Mouse (Mus musculus): Measurements from ENCODE around the gene Rasa3. TPM values are rescaled to one million over a fixed set of nuclear protein-coding genes. Genes with fewer than 3 reads are reported as not detected.

Rasa3 gene
- polyA plus RNA-seq, 1 experiment from 2014 or later = 27.4 TPM

DNA sequence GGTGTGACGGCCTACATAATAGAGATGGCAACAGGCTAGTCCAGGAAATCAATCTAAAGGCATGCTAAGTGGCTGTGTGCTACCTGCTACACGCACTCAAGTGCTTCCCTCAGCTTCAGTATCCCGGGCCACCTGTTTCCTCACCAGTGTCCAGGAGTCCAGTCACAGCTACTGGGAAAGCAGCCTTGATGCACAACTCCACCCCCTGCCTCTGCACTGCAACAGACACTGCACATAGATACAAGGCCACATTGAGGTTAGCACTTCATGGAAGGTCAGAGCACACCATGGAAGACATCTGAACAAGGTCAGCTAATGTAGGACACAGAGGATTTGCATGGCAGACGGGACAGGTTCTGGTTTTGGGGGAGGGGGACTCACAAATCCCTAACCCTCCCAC lies 11.9 kb downstream of the Rasa3 start:
- 67% methylated on average over 4 of the region's 4 CpGs for WGBS
- Histone ChIP-seq H3K4me3 (ENCODE audit: low read length) (no peak overlapping the region), H3K4me2 (ENCODE audit: low read depth, low read length) (peak overlapping the region; percentile 16), H3K27ac (ENCODE audit: low read length) (peak overlapping the region; percentile 70), H3K9ac (ENCODE audit: low read length) (peak overlapping the region; percentile 38; the same call in 1 of the 2 replicates), H3K36me3 (ENCODE audit: control insufficient read depth, insufficient read depth) (no peaks in the 10 kb centered on the region), H3K4me1 (ENCODE audit: control insufficient read depth, insufficient read depth, low read length) (peaks cover 53% of the 10 kb centered on the region), H3K9me3 (replicated peaks; ENCODE audit: control insufficient read depth, low read length) (no peaks in the 10 kb centered on the region), H3K27me3 (ENCODE audit: control insufficient read depth, insufficient read depth, low read length) (no peaks in the 10 kb centered on the region)
- no peak for ATAC-seq (replicated peaks; ENCODE audit: extremely low read depth, insufficient read depth, low FRiP score)

DNA sequence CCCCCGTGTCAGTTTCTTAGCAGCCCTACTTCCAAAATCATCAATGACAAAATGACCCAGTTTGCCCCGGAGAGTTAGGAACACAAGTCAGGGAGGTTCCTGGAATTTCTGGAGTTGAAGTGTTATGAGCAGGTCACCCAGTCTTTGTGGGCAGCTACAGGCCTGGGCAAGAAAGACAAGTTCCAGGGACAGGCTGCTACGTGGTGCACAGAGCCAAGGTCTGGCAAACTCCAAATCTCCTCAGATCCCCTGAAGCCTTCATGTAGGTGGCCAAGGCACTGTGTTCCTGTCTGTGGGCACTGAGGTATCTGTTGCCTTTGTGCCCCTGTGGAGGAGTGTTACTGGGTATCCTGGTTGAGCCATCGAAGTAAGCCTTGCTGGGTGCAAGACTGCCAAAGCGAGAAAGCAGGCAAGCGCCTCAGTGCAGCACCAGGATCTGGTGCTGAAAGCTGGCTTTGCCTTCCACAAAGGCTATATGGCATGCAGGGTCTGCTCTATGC lies 12.6 kb downstream of the Rasa3 start:
- Histone ChIP-seq H3K36me3 (ENCODE audit: control insufficient read depth, insufficient read depth) (no peaks in the 10 kb centered on the region), H3K4me2 (ENCODE audit: low read depth, low read length) (no peak overlapping the region), H3K27ac (ENCODE audit: low read length) (no peak overlapping the region), H3K4me1 (ENCODE audit: control insufficient read depth, insufficient read depth, low read length) (peaks cover 57% of the 10 kb centered on the region), H3K27me3 (ENCODE audit: control insufficient read depth, insufficient read depth, low read length) (no peaks in the 10 kb centered on the region), H3K9me3 (replicated peaks; ENCODE audit: control insufficient read depth, low read length) (no peaks in the 10 kb centered on the region), H3K9ac (ENCODE audit: low read length) (no peak overlapping the region), H3K4me3 (ENCODE audit: low read length) (no peak overlapping the region)
- no peak for ATAC-seq (replicated peaks; ENCODE audit: extremely low read depth, insufficient read depth, low FRiP score)
- WGBS = 76% methylated on average over 6 of the region's 6 CpGs

DNA sequence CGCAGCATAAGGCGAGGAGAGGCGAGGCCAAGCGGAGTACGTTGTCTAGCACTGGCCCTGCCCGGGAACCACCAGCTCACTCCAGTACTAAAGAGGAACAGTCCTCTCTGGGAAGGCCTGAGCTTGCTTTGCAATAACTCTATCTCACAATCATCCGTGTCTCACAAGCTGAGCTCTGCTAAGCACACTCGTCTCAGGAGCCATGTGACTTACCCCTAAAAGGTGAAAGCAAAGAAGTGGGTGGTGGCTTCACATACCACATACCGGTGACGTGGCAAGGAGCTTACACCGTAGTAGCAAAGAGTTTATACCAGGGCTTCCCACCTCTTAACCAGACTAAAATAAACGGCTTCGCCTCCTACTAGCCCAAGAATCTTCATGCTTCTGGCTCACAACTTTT lies 17.1 kb downstream of the Rasa3 start:
- H3K9ac ChIP-seq (ENCODE audit: low read length) = no peak overlapping the region
- WGBS = 68% methylated on average over 13 of the region's 13 CpGs

DNA sequence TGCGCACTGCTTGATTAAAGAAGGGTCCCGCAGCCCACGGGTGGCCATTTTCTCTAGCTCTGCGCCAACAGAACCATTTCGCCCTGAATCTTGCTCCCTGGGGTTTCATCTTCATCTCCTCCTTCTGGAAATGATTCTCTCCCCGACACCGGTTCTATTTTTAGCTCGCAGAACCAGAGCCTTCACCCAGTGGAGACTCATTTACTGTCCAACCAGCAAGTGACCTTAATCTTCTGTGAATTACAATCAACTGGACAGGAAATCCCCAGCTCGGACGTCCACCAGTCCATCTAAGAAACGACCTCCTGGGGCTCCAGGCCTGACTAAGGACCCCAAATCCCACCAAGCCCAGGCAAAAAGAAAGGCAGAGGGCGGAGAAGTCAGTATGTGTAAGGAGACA lies 19.9 kb downstream of the Rasa3 start:
- Histone ChIP-seq H3K4me1 (ENCODE audit: control insufficient read depth, insufficient read depth, low read length) (peaks cover 22% of the 10 kb centered on the region), H3K9me3 (replicated peaks; ENCODE audit: control insufficient read depth, low read length) (no peaks in the 10 kb centered on the region), H3K9ac (ENCODE audit: low read length) (no peak overlapping the region), H3K4me3 (ENCODE audit: low read length) (no peak overlapping the region), H3K27me3 (ENCODE audit: control insufficient read depth, insufficient read depth, low read length) (no peaks in the 10 kb centered on the region), H3K4me2 (ENCODE audit: low read depth, low read length) (no peak overlapping the region), H3K27ac (ENCODE audit: low read length) (no peak overlapping the region), H3K36me3 (ENCODE audit: control insufficient read depth, insufficient read depth) (no peaks in the 10 kb centered on the region)
- no peak for ATAC-seq (replicated peaks; ENCODE audit: extremely low read depth, insufficient read depth, low FRiP score)
- WGBS = 56% methylated on average over 12 of the region's 12 CpGs

More for the DNA sequence above, 17.1 kb downstream of the Rasa3 start:
- H3K9me3 ChIP-seq (replicated peaks; ENCODE audit: control insufficient read depth, low read length) = no peaks in the 10 kb centered on the region
- H3K4me2 ChIP-seq (ENCODE audit: low read depth, low read length) = no peak overlapping the region
- no peak overlapping the region for H3K4me3 ChIP-seq (ENCODE audit: low read length)
- peaks cover 29% of the 10 kb centered on the region for H3K4me1 ChIP-seq (ENCODE audit: control insufficient read depth, insufficient read depth, low read length)
- ATAC-seq (replicated peaks; ENCODE audit: extremely low read depth, insufficient read depth, low FRiP score) = no peak
- no peak overlapping the region; the same call in 1 of the 2 replicates for H3K27ac ChIP-seq (ENCODE audit: low read length)
- H3K36me3 ChIP-seq (ENCODE audit: control insufficient read depth, insufficient read depth) = no peaks in the 10 kb centered on the region
- no peaks in the 10 kb centered on the region for H3K27me3 ChIP-seq (ENCODE audit: control insufficient read depth, insufficient read depth, low read length)

DNA sequence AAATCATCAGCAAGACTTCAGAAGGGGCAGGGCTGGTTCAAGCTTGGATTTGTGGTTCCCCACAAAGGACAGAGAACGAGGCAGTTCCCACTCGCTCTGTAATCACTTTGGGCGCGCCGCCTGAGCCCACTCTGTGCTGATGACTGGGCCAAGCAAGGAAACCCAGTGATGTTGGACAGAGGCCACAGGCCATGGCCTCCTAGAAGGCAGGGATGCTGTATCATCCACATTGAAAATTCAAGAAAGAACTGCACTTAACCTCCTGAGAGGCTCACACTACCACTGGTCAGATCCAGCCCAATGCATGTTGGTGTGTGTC lies 22.4 kb downstream of the Rasa3 start:
- ATAC-seq (replicated peaks; ENCODE audit: extremely low read depth, insufficient read depth, low FRiP score) = no peak
- H3K27ac ChIP-seq (ENCODE audit: low read length) = peak overlapping the region; percentile 36; the same call in 1 of the 2 replicates

GRCm38 (mm10) chr8:13654350-13655032 lies 22.9 kb downstream of the Rasa3 start:
- H3K27ac ChIP-seq (ENCODE audit: low read length) = peak overlapping the region; percentile 36; the same call in 1 of the 2 replicates
- H3K36me3 ChIP-seq (ENCODE audit: control insufficient read depth, insufficient read depth) = no peaks in the 10 kb centered on the region
- H3K9ac ChIP-seq (ENCODE audit: low read length) = no peak overlapping the region
- no peak overlapping the region for H3K4me2 ChIP-seq (ENCODE audit: low read depth, low read length)
- 61% methylated on average over 11 of the region's 11 CpGs for WGBS
- H3K4me3 ChIP-seq (ENCODE audit: low read length) = no peak overlapping the region
- no peaks in the 10 kb centered on the region for H3K27me3 ChIP-seq (ENCODE audit: control insufficient read depth, insufficient read depth, low read length)
- H3K4me1 ChIP-seq (ENCODE audit: control insufficient read depth, insufficient read depth, low read length) = peaks cover 36% of the 10 kb centered on the region
- no peaks in the 10 kb centered on the region for H3K9me3 ChIP-seq (replicated peaks; ENCODE audit: control insufficient read depth, low read length)
- ATAC-seq (replicated peaks; ENCODE audit: extremely low read depth, insufficient read depth, low FRiP score) = no peak

More for the DNA sequence above, 22.4 kb downstream of the Rasa3 start:
- Histone ChIP-seq H3K36me3 (ENCODE audit: control insufficient read depth, insufficient read depth) (no peaks in the 10 kb centered on the region), H3K4me2 (ENCODE audit: low read depth, low read length) (no peak overlapping the region), H3K27me3 (ENCODE audit: control insufficient read depth, insufficient read depth, low read length) (no peaks in the 10 kb centered on the region), H3K4me1 (ENCODE audit: control insufficient read depth, insufficient read depth, low read length) (peaks cover 32% of the 10 kb centered on the region), H3K4me3 (ENCODE audit: low read length) (no peak overlapping the region), H3K9ac (ENCODE audit: low read length) (no peak overlapping the region), H3K9me3 (replicated peaks; ENCODE audit: control insufficient read depth, low read length) (no peaks in the 10 kb centered on the region)
- 85% methylated on average over 5 of the region's 5 CpGs for WGBS

DNA sequence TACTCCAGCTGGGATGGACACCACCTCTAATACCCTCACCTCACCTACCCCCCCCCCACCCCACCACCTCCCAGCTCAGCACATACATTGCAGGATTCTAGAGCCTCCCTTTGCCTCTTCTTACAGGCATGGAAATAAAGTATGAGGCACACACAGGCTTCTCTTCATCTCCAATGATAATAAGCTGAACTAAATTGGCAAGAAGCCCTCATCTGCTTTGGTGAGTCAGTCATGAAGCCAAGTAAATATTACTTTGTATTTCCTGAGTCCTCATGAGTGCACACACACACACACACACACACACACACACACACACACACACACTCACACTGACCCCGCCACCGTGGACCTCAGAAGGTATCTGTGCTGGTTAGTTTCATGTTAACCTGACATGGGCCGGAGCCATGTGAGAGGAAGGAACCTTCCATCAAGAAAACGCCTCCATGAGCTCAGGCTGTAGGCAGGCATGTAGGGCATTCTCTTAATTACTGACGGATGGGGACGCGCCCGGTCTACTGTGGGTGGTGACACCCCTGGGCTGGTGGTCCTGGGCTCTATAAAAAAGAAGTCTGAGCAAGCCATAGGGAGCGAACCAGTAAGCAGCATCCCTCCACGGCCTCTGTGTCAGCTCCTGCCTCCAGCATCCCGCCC lies 26.7 kb downstream of the Rasa3 start:
- ATAC-seq (replicated peaks; ENCODE audit: extremely low read depth, insufficient read depth, low FRiP score) = no peak
- no peak overlapping the region for H3K4me3 ChIP-seq (ENCODE audit: low read length)
- no peak overlapping the region for H3K4me2 ChIP-seq (ENCODE audit: low read depth, low read length)
- peak overlapping the region; percentile 54 for H3K27ac ChIP-seq (ENCODE audit: low read length)
- no peaks in the 10 kb centered on the region for H3K27me3 ChIP-seq (ENCODE audit: control insufficient read depth, insufficient read depth, low read length)
- H3K4me1 ChIP-seq (ENCODE audit: control insufficient read depth, insufficient read depth, low read length) = peaks cover 47% of the 10 kb centered on the region
- H3K9ac ChIP-seq (ENCODE audit: low read length) = no peak overlapping the region
- H3K36me3 ChIP-seq (ENCODE audit: control insufficient read depth, insufficient read depth) = no peaks in the 10 kb centered on the region
- 78% methylated on average over 11 of the region's 11 CpGs for WGBS
- no peaks in the 10 kb centered on the region for H3K9me3 ChIP-seq (replicated peaks; ENCODE audit: control insufficient read depth, low read length)

DNA sequence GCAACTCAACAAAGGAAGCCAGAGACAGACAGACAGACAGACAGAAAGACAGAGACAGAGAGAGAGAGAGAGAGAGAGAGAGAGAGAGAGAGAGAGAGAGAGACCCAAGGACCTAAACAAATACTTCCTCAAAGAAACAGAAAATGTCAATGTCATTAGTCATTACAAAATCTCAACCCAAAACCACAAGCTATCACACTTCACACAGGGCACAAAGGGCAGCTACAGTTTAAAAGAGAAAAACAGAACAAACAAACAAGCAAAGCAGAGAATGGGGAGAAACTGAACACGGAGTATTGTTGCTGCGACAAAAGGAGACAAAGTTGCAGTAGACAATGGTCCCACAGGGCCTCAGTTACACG lies 28.3 kb downstream of the Rasa3 start:
- H3K4me2 ChIP-seq (ENCODE audit: low read depth, low read length) = no peak overlapping the region
- no peak overlapping the region for H3K4me3 ChIP-seq (ENCODE audit: low read length)
- no peak for ATAC-seq (replicated peaks; ENCODE audit: extremely low read depth, insufficient read depth, low FRiP score)
- peaks cover 55% of the 10 kb centered on the region for H3K4me1 ChIP-seq (ENCODE audit: control insufficient read depth, insufficient read depth, low read length)
- H3K9ac ChIP-seq (ENCODE audit: low read length) = peak overlapping the region; percentile 55; the same call in 1 of the 2 replicates
- no peaks in the 10 kb centered on the region for H3K36me3 ChIP-seq (ENCODE audit: control insufficient read depth, insufficient read depth)
- 40% methylated on average over 3 of the region's 3 CpGs for WGBS
- no peaks in the 10 kb centered on the region for H3K9me3 ChIP-seq (replicated peaks; ENCODE audit: control insufficient read depth, low read length)
- peak overlapping the region; percentile 93 for H3K27ac ChIP-seq (ENCODE audit: low read length)
- H3K27me3 ChIP-seq (ENCODE audit: control insufficient read depth, insufficient read depth, low read length) = no peaks in the 10 kb centered on the region

DNA sequence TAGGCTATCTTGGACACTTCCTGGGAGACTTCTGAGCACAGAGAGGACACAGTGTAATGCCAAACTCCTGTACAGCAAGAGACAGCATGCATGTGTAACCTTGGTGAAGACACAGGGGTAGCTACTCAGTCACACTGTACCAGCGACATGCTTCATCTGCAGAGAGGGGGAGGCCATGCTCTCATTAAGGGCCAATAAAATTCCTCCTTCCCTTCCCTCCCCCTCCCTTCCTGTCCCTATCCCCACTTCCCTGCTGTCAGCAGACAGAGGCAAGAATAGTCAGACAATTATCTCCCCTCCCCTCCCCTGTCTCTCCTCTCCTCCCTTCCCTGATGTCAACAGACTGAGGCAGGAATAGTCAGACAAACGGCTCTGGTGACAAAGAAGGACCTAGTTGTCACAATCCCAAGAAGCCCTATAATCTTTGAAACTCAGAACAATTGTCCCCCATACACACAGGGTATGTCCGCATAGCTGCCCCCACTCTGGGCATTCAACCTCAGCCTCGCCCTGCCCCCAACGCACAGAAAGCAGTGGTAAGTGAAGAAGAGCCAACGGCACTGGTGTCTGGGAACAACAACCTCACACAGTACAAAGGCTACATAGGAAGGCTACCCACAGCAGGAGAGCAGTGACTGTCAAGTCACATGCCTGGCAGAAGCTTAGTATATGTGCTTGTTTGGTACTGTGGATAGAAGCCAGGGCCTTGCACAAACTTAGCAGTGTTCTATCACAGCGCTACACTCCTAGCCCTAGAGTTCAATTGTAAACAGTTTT lies 28.8 kb downstream of the Rasa3 start:
- Histone ChIP-seq H3K4me2 (ENCODE audit: low read depth, low read length) (peak overlapping the region; percentile 19; the same call in 1 of the 2 replicates), H3K27ac (ENCODE audit: low read length) (peak overlapping the region; percentile 93), H3K9ac (ENCODE audit: low read length) (peak overlapping the region; percentile 55), H3K9me3 (replicated peaks; ENCODE audit: control insufficient read depth, low read length) (no peaks in the 10 kb centered on the region), H3K4me1 (ENCODE audit: control insufficient read depth, insufficient read depth, low read length) (peaks cover 57% of the 10 kb centered on the region), H3K27me3 (ENCODE audit: control insufficient read depth, insufficient read depth, low read length) (no peaks in the 10 kb centered on the region), H3K4me3 (ENCODE audit: low read length) (no peak overlapping the region), H3K36me3 (ENCODE audit: control insufficient read depth, insufficient read depth) (no peaks in the 10 kb centered on the region)
- ATAC-seq (replicated peaks; ENCODE audit: extremely low read depth, insufficient read depth, low FRiP score) = peak; percentile 66
- 23% methylated on average over 7 of the region's 7 CpGs for WGBS
